Mouse (Mus musculus) lung, embryonic 14.5 days (tissue): Measurements from ENCODE around the gene Tbc1d10c. TPM values are rescaled to one million over a fixed set of nuclear protein-coding genes. Genes with fewer than 3 reads are reported as not detected.

Experiments
- ATAC-seq: fragments of 200-750 bp; cut with Nextera tagmentation; 2 replicates; pipeline ENCODE4 v1.8.0; 2017; ENCODE audit warnings: mild to moderate bottlenecking, moderate TSS enrichment, moderate library complexity; ENCODE audit not compliant: insufficient read depth
- DNase-seq: peaks from one replicate; pipeline ENCODE4 v3.0.0-alpha.2; 2015
- H3K27ac ChIP-seq: fragments of 300-500 bp; sonication (generic); 2 replicates; pipeline ENCODE4 v1.5.1; 2014; ENCODE audit warnings: low read depth, mild to moderate bottlenecking, moderate library complexity
- H3K27me3 ChIP-seq: fragments of 300-500 bp; sonication (generic); 2 replicates; pipeline ENCODE4 v1.6.1; 2014; ENCODE audit warnings: low read length, control low read depth; ENCODE audit not compliant: insufficient read depth
- H3K36me3 ChIP-seq: fragments of 300-500 bp; sonication (generic); 2 replicates; pipeline ENCODE4 v1.6.1; 2014; ENCODE audit warnings: control low read depth; ENCODE audit not compliant: insufficient read depth
- H3K4me1 ChIP-seq: fragments of 300-500 bp; sonication (generic); 2 replicates; pipeline ENCODE4 v1.6.1; 2014; ENCODE audit warnings: antibody characterized with exemption, control low read depth; ENCODE audit not compliant: insufficient read depth
- H3K4me2 ChIP-seq: fragments of 300-500 bp; sonication (generic); 2 replicates; pipeline ENCODE4 v1.6.1; 2014; ENCODE audit warnings: mild to moderate bottlenecking
- H3K4me3 ChIP-seq: fragments of 300-500 bp; sonication (generic); 2 replicates; pipeline ENCODE4 v1.5.1; 2014; ENCODE audit warnings: low read depth, low read length
- H3K9ac ChIP-seq: fragments of 300-500 bp; sonication (generic); 2 replicates; pipeline ENCODE4 v1.6.1; 2014
- H3K9me3 ChIP-seq: fragments of 300-500 bp; sonication (generic); 2 replicates; pipeline ENCODE4 v1.6.1; 2016; ENCODE audit warnings: low read depth, low read length, control low read depth
- CTCF ChIP-seq: IDR thresholded peaks from 2 replicates; pipeline ENCODE4 v1.5.1; 2016; ENCODE audit warnings: antibody characterized with exemption, low read depth
- WGBS: fragments of 180-500 bp; shearing (Covaris S2); extraction: QIAGEN DNeasy Blood & Tissue Kit; methylation state at CpG from one replicate; pipeline ENCODE4 v1.1.7; 2014; 5-methylcytosine and 5-hydroxymethylcytosine counted together
- polyA plus RNA-seq: library from polyadenylated mRNA; unstranded; fragments of >200 nt; fragmentation: Nextera tagmentation; extraction: Ambion mirVana; gene quantifications from 2 replicates; pipeline ENCODE4 v1.2.1, GENCODE M21; 2014

The Tbc1d10c gene
- polyA plus RNA-seq, 1 experiment from 2014 or later, result 2.4 TPM

DNA sequence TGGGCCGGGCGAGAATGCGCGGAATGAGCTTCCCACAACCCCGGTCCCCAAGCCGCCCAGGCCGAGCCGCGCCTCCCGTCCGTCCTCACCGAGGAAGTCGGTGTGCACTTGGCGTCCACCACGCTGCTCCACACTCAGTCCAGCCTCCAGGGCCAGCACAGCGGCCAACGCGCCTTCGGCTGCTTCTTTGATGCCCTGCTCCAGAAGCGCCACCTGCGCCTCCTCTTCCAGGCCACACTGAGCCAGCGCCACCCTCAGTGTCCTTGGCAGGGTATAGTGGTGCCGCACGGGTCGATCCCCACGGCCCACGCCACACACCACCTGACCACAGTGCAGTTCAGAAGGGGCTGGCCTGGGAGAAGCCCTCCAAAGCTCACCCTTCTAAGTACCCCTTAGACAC, 21.3 kb downstream of the Tbc1d10c start:
- 6% methylated on average over 27 of the region's 27 CpGs for WGBS
- Histone ChIP-seq H3K9me3 (no peaks in the 10 kb centered on the region), H3K9ac (peak overlapping the region; percentile 77), H3K4me3 (peak overlapping the region; percentile 46), H3K27ac (peak overlapping the region; percentile 86), H3K4me1 (no peaks in the 10 kb centered on the region), H3K36me3 (no peaks in the 10 kb centered on the region), H3K27me3 (no peaks in the 10 kb centered on the region), H3K4me2 (peak overlapping the region; percentile 91)
- no peak for TF ChIP-seq CTCF
- ATAC-seq (peak; percentile 59), DNase-seq (no peak)

DNA sequence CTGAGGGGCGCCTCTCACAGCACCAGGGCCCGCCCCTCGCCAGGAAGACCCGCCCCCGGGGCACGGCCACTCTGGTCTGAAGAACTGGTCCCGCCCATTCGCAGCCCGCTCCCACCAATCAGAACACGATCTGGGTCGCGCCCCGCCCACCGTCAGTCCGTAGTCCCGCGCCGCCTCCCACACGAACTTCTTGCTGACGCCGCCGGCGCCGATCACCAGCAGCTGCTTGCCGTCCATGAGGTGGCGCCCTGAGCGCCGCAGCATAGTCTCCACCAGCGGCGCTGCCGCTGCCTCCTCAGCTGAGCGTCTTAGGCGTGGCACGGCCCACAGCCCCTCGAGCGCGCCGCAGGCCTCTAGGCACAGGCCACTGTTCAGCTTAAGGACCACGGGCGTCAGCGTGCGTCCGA, 21.7 kb downstream of the Tbc1d10c start:
- Histone ChIP-seq H3K4me2 (peak overlapping the region; percentile 91), H3K27me3 (no peaks in the 10 kb centered on the region), H3K4me3 (peak overlapping the region; percentile 46), H3K9ac (peak overlapping the region; percentile 77), H3K36me3 (no peaks in the 10 kb centered on the region), H3K27ac (peak overlapping the region; percentile 86), H3K9me3 (no peaks in the 10 kb centered on the region), H3K4me1 (no peaks in the 10 kb centered on the region)
- DNase-seq (peak; percentile 100), ATAC-seq (peak; percentile 96)
- peak; percentile 86 for TF ChIP-seq CTCF
- WGBS, result under 1% methylated on average over 43 of the region's 43 CpGs

DNA sequence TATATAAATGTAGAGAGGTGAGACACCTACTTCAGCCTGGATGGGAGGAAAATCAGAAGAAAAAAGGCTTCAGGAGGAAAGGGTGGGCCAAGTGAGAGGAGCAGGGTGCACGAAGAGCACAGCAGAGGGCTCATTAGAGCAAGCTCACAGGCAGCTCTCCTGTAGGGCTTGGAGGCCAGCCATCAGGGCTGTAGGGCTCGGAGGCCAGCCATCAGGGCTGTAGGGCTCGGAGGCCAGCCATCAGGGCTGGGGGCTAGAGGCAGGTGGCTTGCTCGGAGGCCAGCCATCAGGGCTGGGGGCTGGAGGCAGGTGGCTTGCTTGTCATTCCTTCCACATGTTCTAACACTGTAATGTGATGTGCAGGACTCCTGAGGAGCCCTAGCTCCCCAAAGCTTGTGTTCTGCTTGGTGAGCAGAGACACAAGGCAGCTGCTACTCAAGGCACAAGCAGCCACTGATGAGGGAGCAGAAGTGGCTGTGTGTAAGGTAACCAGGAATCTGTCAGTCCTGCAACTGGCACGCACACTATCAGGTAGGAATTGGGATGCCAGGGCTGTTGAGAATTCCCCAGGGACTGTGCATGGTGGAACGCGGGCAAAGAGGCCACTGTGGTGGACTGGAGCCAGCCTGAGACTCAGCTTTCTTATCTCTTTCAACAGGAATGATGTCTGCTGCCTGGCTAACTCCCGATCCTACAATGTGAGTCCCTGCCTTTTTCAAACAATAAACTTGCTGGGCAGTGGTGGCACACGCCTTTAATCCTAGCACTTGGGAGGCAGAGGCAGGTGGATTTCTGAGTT, 24.2 kb downstream of the Tbc1d10c start:
- Histone ChIP-seq H3K4me2 (no peak overlapping the region), H3K9me3 (no peaks in the 10 kb centered on the region), H3K9ac (no peak overlapping the region), H3K27ac (no peak overlapping the region), H3K27me3 (no peaks in the 10 kb centered on the region), H3K36me3 (no peaks in the 10 kb centered on the region), H3K4me3 (no peak overlapping the region), H3K4me1 (peaks cover 5% of the 10 kb centered on the region; the same call in 1 of the 2 replicates)
- DNase-seq (no peak), ATAC-seq (no peak)
- no peak for TF ChIP-seq CTCF
- WGBS, result 62% methylated on average over 9 of the region's 9 CpGs

DNA sequence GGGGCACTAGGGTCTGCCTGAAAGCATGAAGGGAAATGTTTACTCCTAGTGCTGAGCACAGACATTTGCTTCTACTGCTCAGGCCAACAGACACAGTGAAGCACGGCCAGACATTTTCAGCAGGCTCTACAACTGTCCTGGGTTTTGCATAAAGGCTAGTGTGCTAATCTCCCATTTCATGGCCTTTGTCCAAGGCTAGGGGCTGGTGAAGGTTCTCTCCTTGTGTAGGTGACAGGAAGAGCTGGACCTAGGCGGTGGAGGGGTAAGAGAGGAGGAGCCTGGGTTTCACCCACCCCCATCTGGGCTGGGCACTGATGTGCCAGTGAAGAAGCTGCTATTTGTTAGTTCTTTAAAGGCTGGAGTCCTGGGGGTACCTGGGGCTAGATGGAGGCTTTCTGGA, 26.4 kb downstream of the Tbc1d10c start:
- Histone ChIP-seq H3K4me3 (no peak overlapping the region), H3K4me1 (peaks cover 5% of the 10 kb centered on the region; the same call in 1 of the 2 replicates), H3K4me2 (no peak overlapping the region), H3K27me3 (no peaks in the 10 kb centered on the region), H3K27ac (no peak overlapping the region), H3K9ac (no peak overlapping the region), H3K9me3 (no peaks in the 10 kb centered on the region), H3K36me3 (peaks cover 15% of the 10 kb centered on the region; the same call in 1 of the 2 replicates)
- DNase-seq (no peak), ATAC-seq (no peak)
- TF ChIP-seq CTCF, result no peak
- 73% methylated on average over 2 of the region's 2 CpGs for WGBS

DNA sequence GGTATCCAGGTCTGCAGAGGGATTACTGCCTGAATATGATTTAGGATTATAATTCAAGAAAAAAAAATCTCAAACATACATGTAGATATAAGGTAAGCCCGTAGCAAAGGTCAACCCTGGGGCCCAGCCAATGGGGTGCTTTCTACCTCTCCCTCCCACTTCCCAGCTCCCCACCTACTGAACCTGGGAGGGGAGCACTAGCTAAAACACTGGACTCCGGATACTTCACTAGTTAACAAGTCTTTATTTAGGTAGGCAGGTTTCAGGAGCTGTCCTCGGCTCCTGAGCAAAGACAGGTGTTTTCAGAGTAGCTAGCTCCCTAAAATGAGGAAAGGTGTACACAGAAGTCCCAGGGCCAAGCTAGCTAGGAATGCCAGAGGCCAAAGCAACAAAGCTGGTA, 27.0 kb downstream of the Tbc1d10c start:
- H3K4me1 ChIP-seq, result peaks cover 5% of the 10 kb centered on the region; the same call in 1 of the 2 replicates
- DNase-seq (no peak), ATAC-seq (no peak)
- 72% methylated on average over 3 of the region's 3 CpGs for WGBS
- H3K4me2 ChIP-seq, result peak overlapping the region; percentile 82; the same call in 1 of the 2 replicates
- no peaks in the 10 kb centered on the region for H3K9me3 ChIP-seq
- no peak for TF ChIP-seq CTCF
- peaks cover 22% of the 10 kb centered on the region for H3K36me3 ChIP-seq
- H3K4me3 ChIP-seq, result no peak overlapping the region
- H3K27me3 ChIP-seq, result no peaks in the 10 kb centered on the region
- H3K9ac ChIP-seq, result no peak overlapping the region
- H3K27ac ChIP-seq, result no peak overlapping the region

DNA sequence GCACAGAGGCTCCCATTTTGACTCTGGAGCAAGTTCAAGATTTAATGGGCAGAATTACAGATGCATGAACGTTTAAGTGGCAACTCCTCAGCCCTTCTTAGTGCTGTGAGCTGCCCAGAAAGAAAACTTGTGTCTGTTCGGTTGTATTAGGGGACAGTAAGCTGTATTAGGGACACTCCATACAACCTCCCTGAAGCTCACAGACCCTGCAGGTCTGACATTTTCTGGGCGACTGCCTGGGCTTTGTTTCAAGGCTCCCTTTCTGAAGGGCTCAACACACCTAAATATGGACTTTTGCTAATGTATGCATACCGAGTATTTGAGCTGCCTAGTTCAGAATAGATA, 27.6 kb downstream of the Tbc1d10c start:
- H3K9ac ChIP-seq, result peak overlapping the region; percentile 62
- H3K4me2 ChIP-seq, result peak overlapping the region; percentile 82
- H3K36me3 ChIP-seq, result peaks cover 28% of the 10 kb centered on the region
- TF ChIP-seq CTCF, result no peak
- peak overlapping the region; percentile 75 for H3K4me3 ChIP-seq
- H3K9me3 ChIP-seq, result no peaks in the 10 kb centered on the region
- no peaks in the 10 kb centered on the region for H3K27me3 ChIP-seq
- DNase-seq (no peak), ATAC-seq (no peak)
- H3K4me1 ChIP-seq, result peaks cover 5% of the 10 kb centered on the region; the same call in 1 of the 2 replicates
- peak overlapping the region; percentile 71 for H3K27ac ChIP-seq
- 32% methylated on average over 4 of the region's 4 CpGs for WGBS

DNA sequence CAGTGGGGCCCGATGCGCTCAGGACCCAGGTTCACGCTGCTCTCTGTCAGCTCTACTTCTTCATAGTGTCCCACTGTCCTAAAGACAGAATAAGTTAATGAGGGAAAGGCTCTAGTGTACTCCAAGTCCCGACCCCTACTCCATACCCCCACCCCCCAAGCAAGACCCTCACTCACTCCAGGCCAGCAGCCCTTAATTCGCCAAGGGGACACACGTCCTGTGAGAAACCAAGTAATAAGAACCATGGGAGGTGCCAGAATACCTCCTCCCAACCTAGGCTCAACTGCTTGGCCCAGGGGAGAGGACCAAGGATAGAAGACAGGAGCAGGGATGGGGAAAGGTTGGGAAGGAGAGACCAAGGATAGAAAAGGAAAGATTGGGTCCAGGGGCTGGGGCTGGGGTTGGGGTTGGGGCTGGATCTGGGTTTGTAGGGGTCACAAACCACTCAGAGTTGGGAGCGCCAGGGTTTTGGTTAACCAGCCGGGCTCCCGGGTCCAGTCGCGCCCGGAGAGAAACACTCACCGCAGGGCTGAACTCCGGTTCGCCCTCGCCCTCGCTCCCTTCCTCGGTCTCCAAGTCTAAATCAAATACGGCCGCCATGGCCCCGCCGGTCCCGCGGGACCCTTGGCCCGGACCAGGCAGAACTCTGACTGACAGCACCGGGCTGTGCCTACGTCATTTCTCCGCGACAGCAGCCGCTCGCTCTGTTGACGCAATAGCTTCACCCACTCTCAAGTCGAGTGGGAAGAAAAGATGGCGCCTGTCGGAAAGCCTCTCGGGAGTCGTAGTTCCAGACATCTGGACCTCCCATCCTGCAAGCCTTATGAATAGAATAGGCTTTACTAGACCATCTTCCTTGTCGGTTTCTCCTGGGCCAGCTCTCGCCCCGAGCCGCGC, 28.2 kb downstream of the Tbc1d10c start, which contains the start of gene Rps6kb2:
Rps6kb2 (minus strand) TSS at position 709 of the 897 bp plus-strand sequence.
- ATAC-seq (peak; percentile 90), DNase-seq (peak; percentile 99)
- peak within 1 kb of the TSS; percentile 82 for H3K4me2 ChIP-seq
- H3K9ac ChIP-seq, result peak within 1 kb of the TSS; percentile 62
- no peak for TF ChIP-seq CTCF
- H3K36me3 ChIP-seq, result peaks cover 34% of the 10 kb centered on the region
- no peaks in the 10 kb centered on the region for H3K9me3 ChIP-seq
- peak within 1 kb of the TSS; percentile 75 for H3K4me3 ChIP-seq
- peak within 1 kb of the TSS; percentile 71 for H3K27ac ChIP-seq
- H3K4me1 ChIP-seq, result peaks cover 5% of the 10 kb centered on the region; the same call in 1 of the 2 replicates
- H3K27me3 ChIP-seq, result no peaks in the 10 kb centered on the region
- WGBS, result 6% methylated on average over 40 of the region's 42 CpGs
